In genomic region chr5:33023337-33023736, GRCm38 (mm10) we compare ENCODE assay signal across 17 mouse cellular contexts. TPM values are rescaled to one million over a fixed set of nuclear protein-coding genes. Genes with fewer than 3 reads are reported as not detected.
DNase-seq lines count a peak whose midpoint lies in the region; ATAC-seq and TF ChIP-seq lines count a peak whose summit lies in the region.
"Had no signal": no experiment of that assay in that cellular context is flagged by ENCODE, and none has a peak within 500 bp of the region (broad histone marks: within the 10 kb centered on the region; RNA-seq: fewer than 3 reads in every experiment).

No protein-coding gene starts in this region.

- no peak for TF ChIP-seq CTCF in embryonic fibroblast, embryonic 13.5 days (IDR thresholded peaks at IDR 0.05; ENCODE audit: borderline replicate concordance, insufficient read depth, low read length)

- peaks cover 86% of the 10 kb centered on the region for H3K79me2 ChIP-seq in macrophage (ENCODE audit: inconsistent target)

- no peak overlapping the region for H3K4me3 ChIP-seq in heart, embryonic 16.5 days (ENCODE audit: low read length)
- no peak overlapping the region for H3K4me3 ChIP-seq in liver, embryonic 12.5 days
- no peak overlapping the region for H3K4me3 ChIP-seq in embryonic fibroblast, embryonic 13.5 days (ENCODE audit: insufficient read depth, low read length)
- no peak overlapping the region for H3K4me3 ChIP-seq in macrophage (ENCODE audit: inconsistent target)
- H3K4me3 ChIP-seq: embryonic facial prominence, embryonic 15.5 days; hindbrain, embryonic 10.5 days; limb, embryonic 10.5 days; midbrain, embryonic 15.5 days; neural tube, embryonic 12.5 days had no signal

- H3K27me3 ChIP-seq in heart, embryonic 16.5 days (ENCODE audit: control insufficient read depth, insufficient read depth, low read length): no peaks in the 10 kb centered on the region
- no peaks in the 10 kb centered on the region for H3K27me3 ChIP-seq in liver, embryonic 12.5 days (replicated peaks)
- H3K27me3 ChIP-seq: embryonic facial prominence, embryonic 15.5 days; midbrain, embryonic 15.5 days; neural tube, embryonic 12.5 days had no signal

- no peak overlapping the region for H3K27ac ChIP-seq in heart, embryonic 16.5 days (ENCODE audit: low read length)
- H3K27ac ChIP-seq in liver, embryonic 12.5 days: no peak overlapping the region
- 0 out of 2 replicates have a peak overlapping the region, but pooled peaks have one; percentile 3 for H3K27ac ChIP-seq in embryonic fibroblast, embryonic 13.5 days (ENCODE audit: insufficient read depth, low read length)
- peak overlapping the region; percentile 4 for H3K27ac ChIP-seq in macrophage
- H3K27ac ChIP-seq: embryonic facial prominence, embryonic 15.5 days; hindbrain, embryonic 10.5 days; limb, embryonic 10.5 days; midbrain, embryonic 15.5 days; neural tube, embryonic 12.5 days had no signal

- no peak for TF ChIP-seq POLR2A in embryonic fibroblast, embryonic 13.5 days (IDR thresholded peaks at IDR 0.05; ENCODE audit: low read depth, low read length)

- no peak overlapping the region for H3K9ac ChIP-seq in heart, embryonic 16.5 days (ENCODE audit: low read length)
- 0 out of 2 replicates have a peak overlapping the region, but pooled peaks have one; percentile 46 for H3K9ac ChIP-seq in liver, embryonic 12.5 days
- H3K9ac ChIP-seq: embryonic facial prominence, embryonic 15.5 days; midbrain, embryonic 15.5 days; neural tube, embryonic 12.5 days had no signal

- peaks cover 5% of the 10 kb centered on the region for H3K36me3 ChIP-seq in heart, embryonic 16.5 days (ENCODE audit: control insufficient read depth, insufficient read depth)
- H3K36me3 ChIP-seq in liver, embryonic 12.5 days: peaks cover 72% of the 10 kb centered on the region
- peaks cover 22% of the 10 kb centered on the region for H3K36me3 ChIP-seq in macrophage (ENCODE audit: inconsistent target)

- DNase-seq in heart, adult 8-10 months (ENCODE audit: low spot score): no peak
- DNase-seq in liver: no peak
- no peak for DNase-seq in frontal cortex, postnatal 14 days (ENCODE audit: low spot score in 2 of 2)
- DNase-seq: adrenal gland, postnatal 36 days; cerebellum, adult 9-10 months; gastrocnemius, postnatal 25 days; kidney, postnatal 4 days; lung, adult 18-20 months had no signal

- 67% methylated on average over 4 of the region's 4 CpGs for WGBS in heart, embryonic 16.5 days
- WGBS in liver, embryonic 12.5 days (ENCODE audit: insufficient replicate concordance): 88% methylated on average over 4 of the region's 4 CpGs
- WGBS in macrophage (ENCODE audit: missing documents): 87% methylated on average over 4 of the region's 4 CpGs

- H3K9me3 ChIP-seq in heart, embryonic 16.5 days (replicated peaks; ENCODE audit: control insufficient read depth, low read length): no peaks in the 10 kb centered on the region
- H3K9me3 ChIP-seq in liver, embryonic 12.5 days (replicated peaks): no peaks in the 10 kb centered on the region
- H3K9me3 ChIP-seq: embryonic facial prominence, embryonic 15.5 days; hindbrain, embryonic 10.5 days; limb, embryonic 10.5 days; midbrain, embryonic 15.5 days; neural tube, embryonic 12.5 days had no signal

- peak overlapping the region; percentile 36; the same call in 1 of the 2 replicates for H3K4me2 ChIP-seq in heart, embryonic 16.5 days (ENCODE audit: low read depth, low read length)
- H3K4me2 ChIP-seq in liver, embryonic 12.5 days: 0 out of 2 replicates have a peak overlapping the region, but pooled peaks have one; percentile 45
- H3K4me2 ChIP-seq: embryonic facial prominence, embryonic 15.5 days; midbrain, embryonic 15.5 days had no signal

- ATAC-seq in heart, embryonic 16.5 days (replicated peaks; ENCODE audit: extremely low read depth, insufficient read depth, low FRiP score): no peak
- ATAC-seq in liver, embryonic 12.5 days: no peak
- ATAC-seq: midbrain, embryonic 15.5 days had no signal

- H3K4me1 ChIP-seq in heart, embryonic 16.5 days (ENCODE audit: control insufficient read depth, insufficient read depth, low read length): peaks cover 50% of the 10 kb centered on the region
- H3K4me1 ChIP-seq in liver, embryonic 12.5 days: peaks cover 54% of the 10 kb centered on the region
- peaks cover 13% of the 10 kb centered on the region for H3K4me1 ChIP-seq in embryonic fibroblast, embryonic 13.5 days (ENCODE audit: control insufficient read depth, insufficient read depth, low read length)

RNA-seq across cellular contexts. Expression of gene Ywhah, which starts 4.7 kb away (rescaled TPM):
- 469 and 540 TPM in 2 replicates for polyA plus RNA-seq in heart, embryonic 16.5 days (2015; fragmentation: Nextera tagmentation; extraction: Ambion mirVana)
- 10 to 100 TPM; 73.8 to 88.7 (median 82.1) TPM for total RNA-seq in heart, adult 8-10 months (2022)
- polyA plus RNA-seq in liver, embryonic 12.5 days (2016; fragmentation: Nextera tagmentation; extraction: Ambion mirVana): 282 and 294 TPM in 2 replicates
- polyA plus RNA-seq in embryonic fibroblast, embryonic 13.5 days (2011; ENCODE audit: insufficient read length, low read depth, missing spikeins): 306 and 356 TPM in 2 replicates
- 100 to 1,000 TPM in 17 of 26 experiments, 10 to 100 TPM in 9; 50.8 to 209 (median 111) TPM for total RNA-seq in macrophage (2018; cell fraction: chromatin; rRNA removed)
- 100 to 1,000 TPM; 225 to 402 (median 294) TPM for total RNA-seq in macrophage (2018; cell fraction: cytosol; rRNA removed)
- total RNA-seq in macrophage (2018; cell fraction: nucleus; rRNA removed): 100 to 1,000 TPM in 25 of 26 experiments, 10 to 100 TPM in 1; 90.1 to 310 (median 159) TPM
- 285 to 859 TPM (median 563 TPM) in 3 replicates for polyA plus RNA-seq in macrophage (2018)

Comparison
In these comparisons a context has a peak if more than half of its experiments do, and no peak if none do; other contexts are left out.
1. H3K27ac ChIP-seq: peak in embryonic fibroblast, embryonic 13.5 days (single experiment) and macrophage (single experiment); none in heart, embryonic 16.5 days (single experiment) and liver, embryonic 12.5 days (single experiment).